Mouse (Mus musculus) thymus, adult 2 months (tissue): ENCODE results near the gene Ang.

Experiments
- CTCF ChIP-seq: fragments of 200-500 bp; IDR thresholded peaks from 2 replicates; pipeline ENCODE4 v1.5.1; 2012; ENCODE audit warnings: mild to moderate bottlenecking, control low read depth, low read length, moderate library complexity, borderline replicate concordance; ENCODE audit not compliant: control insufficient read depth, poor library complexity, insufficient read depth; ENCODE audit errors: extremely low read depth
- POLR2A ChIP-seq: fragments of 200-500 bp; IDR thresholded peaks from 2 replicates; pipeline ENCODE4 v1.6.1; 2012; ENCODE audit warnings: mild to moderate bottlenecking, low read length, control low read depth, moderate library complexity; ENCODE audit not compliant: control insufficient read depth, poor library complexity, insufficient read depth; ENCODE audit errors: extremely low read depth

GRCm38 (mm10) chr14:51131086-51131815, 40.3 kb downstream of the Ang start:
- TF ChIP-seq CTCF (no peak), POLR2A (no peak)
